Mouse (Mus musculus): ENCODE measurements around the gene Clic5. TPM values are rescaled to one million over a fixed set of nuclear protein-coding genes. Genes with fewer than 3 reads are reported as not detected.

Gene Clic5
- total RNA-seq (2023) = 0.71 TPM

DNA sequence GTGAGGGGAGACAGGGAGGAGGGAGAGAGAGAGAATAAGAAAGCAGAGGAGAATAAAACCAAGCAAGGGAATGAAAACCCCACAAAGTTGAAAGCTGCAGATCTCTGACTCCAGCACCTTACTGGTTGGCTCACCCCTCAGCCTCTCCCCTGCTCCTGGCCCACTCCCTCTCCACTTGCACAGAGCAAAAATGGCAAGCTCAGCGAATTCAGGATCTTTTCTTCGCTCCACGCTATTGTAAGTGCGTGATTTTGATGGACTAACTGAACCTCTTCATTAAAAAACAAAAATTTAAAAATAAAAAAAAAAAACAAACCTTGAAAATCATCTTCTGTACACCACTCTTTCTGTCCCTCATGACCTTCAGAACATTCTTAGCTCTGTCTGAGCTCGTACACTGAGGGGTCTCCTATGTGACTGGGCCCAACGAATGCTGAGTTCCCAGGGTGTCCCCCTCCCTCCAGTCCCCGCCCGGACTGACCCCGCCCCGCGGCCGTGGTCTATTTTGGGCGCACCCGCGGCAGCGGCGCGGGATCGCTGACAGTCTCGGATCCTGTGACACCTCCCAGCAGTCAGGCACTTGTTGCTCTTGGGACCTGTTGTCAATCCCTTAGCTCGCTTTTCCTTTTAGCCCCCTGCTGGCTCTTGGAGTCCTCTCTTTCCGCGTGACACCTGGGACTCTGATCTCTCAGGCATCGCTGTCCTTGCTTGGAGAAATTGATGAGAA is at the start of gene Clic5:
Clic5 (plus strand) TSS at position 543 of the 727 bp plus-strand sequence.

Other genes starting within 250 kb of the Clic5 start
- 3.3 TPM for gene Enpp5, start 109.8 kb upstream of the Clic5 start, total RNA-seq (2023)
- 10.4 TPM for gene Enpp4, start 82.8 kb upstream of the Clic5 start, total RNA-seq (2023)